Mouse (Mus musculus) liver, postnatal 0 days (tissue): ENCODE measurements around the gene Slc17a6. TPM values are rescaled to one million over a fixed set of nuclear protein-coding genes. Genes with fewer than 3 reads are reported as not detected.
"Not testable (repeated sequence)": the region's sequence is repeated elsewhere in the genome, so short reads cannot be mapped to it uniquely, and the experiment has no call there.

Experiments used
- ATAC-seq: fragments of 200-750 bp; cut with Nextera tagmentation; 2 replicates; pipeline ENCODE4 v1.8.0; 2017; ENCODE audit warnings: mild to moderate bottlenecking, moderate library complexity
- DNase-seq: peaks from one replicate; pipeline ENCODE4 v3.0.0-alpha.2; 2016
- H3K27ac ChIP-seq: fragments of 300-500 bp; sonication (generic); 2 replicates; pipeline ENCODE4 v1.5.1; 2014; ENCODE audit warnings: antibody characterized with exemption, moderate library complexity, mild to moderate bottlenecking, low read depth
- H3K27me3 ChIP-seq: fragments of 300-500 bp; sonication (generic); 2 replicates; pipeline ENCODE4 v1.6.1; 2014; ENCODE audit warnings: low read length, control low read depth, mixed read lengths; ENCODE audit not compliant: insufficient read depth
- H3K36me3 ChIP-seq: fragments of 300-500 bp; sonication (generic); replicated peaks from 2 replicates; pipeline ENCODE4 v1.6.1; 2014; ENCODE audit warnings: mild to moderate bottlenecking, control low read depth, low read length, moderate library complexity, mixed read lengths; ENCODE audit not compliant: insufficient read depth
- H3K4me1 ChIP-seq: fragments of 300-500 bp; sonication (generic); 2 replicates; pipeline ENCODE4 v1.6.1; 2014; ENCODE audit warnings: antibody characterized with exemption, mild to moderate bottlenecking, control low read depth; ENCODE audit not compliant: insufficient read depth
- H3K4me2 ChIP-seq: fragments of 300-500 bp; sonication (generic); 2 replicates; pipeline ENCODE4 v1.6.1; 2014; ENCODE audit warnings: low read depth, mild to moderate bottlenecking, low read length, moderate library complexity, mixed read lengths
- H3K4me3 ChIP-seq: fragments of 300-500 bp; sonication (generic); 2 replicates; pipeline ENCODE4 v1.5.1; 2014; ENCODE audit warnings: low read depth, low read length
- H3K9ac ChIP-seq: fragments of 300-500 bp; sonication (generic); replicated peaks from 2 replicates; pipeline ENCODE4 v1.6.1; 2014; ENCODE audit warnings: mild to moderate bottlenecking, moderate library complexity
- H3K9me3 ChIP-seq: fragments of 300-500 bp; sonication (generic); 2 replicates; pipeline ENCODE4 v1.6.1; 2016; ENCODE audit warnings: mild to moderate bottlenecking, control low read depth, low read length, mixed read lengths
- CTCF ChIP-seq: sonication (generic); IDR thresholded peaks from 2 replicates; pipeline ENCODE4 v1.5.1; 2016; ENCODE audit warnings: antibody characterized with exemption, low read depth
- EP300 ChIP-seq: IDR thresholded peaks from 2 replicates; pipeline ENCODE4 v1.6.1; 2016; ENCODE audit warnings: antibody characterized with exemption, low read depth, mild to moderate bottlenecking
- WGBS: fragments of 180-500 bp; shearing (Covaris S2); extraction: QIAGEN DNeasy Blood & Tissue Kit; methylation state at CpG from one replicate; pipeline ENCODE4 v1.1.7; 2014; ENCODE audit not compliant: insufficient replicate concordance; 5-methylcytosine and 5-hydroxymethylcytosine counted together
- polyA plus RNA-seq: library from polyadenylated mRNA; unstranded; fragments of >200 nt; fragmentation: Nextera tagmentation; extraction: Ambion mirVana; gene quantifications from 2 replicates; pipeline ENCODE4 v1.2.1, GENCODE M21; 2015

The Slc17a6 gene
- polyA plus RNA-seq, 1 experiment from 2014 or later = not detected

DNA sequence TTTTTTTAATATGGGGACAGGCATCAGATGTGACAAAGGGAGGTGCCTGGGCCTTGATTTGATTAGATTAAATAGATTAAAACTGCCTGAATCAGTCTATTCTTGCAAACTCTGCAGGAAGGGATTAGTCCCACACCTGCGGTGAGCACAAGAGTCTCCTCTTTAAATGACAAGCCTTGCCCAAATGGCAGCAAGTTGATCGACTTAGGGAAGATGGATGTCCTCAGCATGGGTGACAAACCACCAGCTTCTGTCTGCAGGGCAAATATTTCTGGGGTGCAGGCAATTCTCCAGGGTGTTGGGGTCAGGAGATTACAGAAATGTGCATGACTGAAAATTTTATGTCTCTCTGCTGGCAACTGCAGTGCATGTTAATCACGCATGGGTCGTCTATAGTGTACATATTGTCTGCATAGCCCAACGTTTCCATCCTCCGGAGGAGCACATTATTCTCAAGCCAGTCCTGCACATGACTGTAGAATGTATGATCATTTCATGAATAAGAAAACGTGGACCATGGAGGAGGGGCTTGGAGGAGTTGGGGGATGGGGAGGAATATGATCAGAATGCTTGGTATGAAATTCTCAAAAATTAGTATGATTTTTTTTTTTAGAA, 11.5 kb downstream of the Slc17a6 start:
- WGBS = 15% methylated on average over 7 of the region's 7 CpGs
- no peaks in the 10 kb centered on the region for H3K4me1 ChIP-seq
- DNase-seq (no peak), ATAC-seq (no peak)
- TF ChIP-seq EP300 (no peak), CTCF (no peak)
- no peaks in the 10 kb centered on the region for H3K36me3 ChIP-seq
- no peak overlapping the region for H3K4me3 ChIP-seq
- no peak overlapping the region for H3K27ac ChIP-seq
- H3K4me2 ChIP-seq = no peak overlapping the region
- H3K9me3 ChIP-seq = no peaks in the 10 kb centered on the region
- no peak overlapping the region for H3K9ac ChIP-seq
- no peaks in the 10 kb centered on the region; the same call in 1 of the 2 replicates for H3K27me3 ChIP-seq

DNA sequence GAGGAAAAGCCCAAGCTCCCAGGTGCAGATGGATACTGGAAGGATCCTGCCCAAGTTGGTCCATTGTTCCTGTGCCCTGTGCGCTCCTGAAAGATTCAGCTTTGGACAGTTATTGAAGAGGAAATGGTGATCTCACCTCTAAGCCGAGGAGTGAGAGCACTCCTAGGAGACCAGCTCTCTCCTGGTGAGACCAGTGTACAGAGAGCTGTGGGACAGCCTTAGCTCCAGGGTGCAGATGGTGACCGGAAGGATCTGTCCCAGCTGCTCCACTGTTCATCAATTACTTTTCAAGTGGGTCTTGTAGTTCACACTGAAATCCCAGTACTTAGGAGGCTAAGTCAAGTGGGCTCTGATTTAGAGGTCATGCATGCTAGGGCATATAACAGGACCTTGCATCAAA, 35.3 kb downstream of the Slc17a6 start:
- DNase-seq = no peak
- Histone ChIP-seq H3K9me3 (no peaks in the 10 kb centered on the region), H3K4me1 (no peaks in the 10 kb centered on the region), H3K27ac (no peak overlapping the region), H3K4me2 (no peak overlapping the region), H3K36me3 (no peaks in the 10 kb centered on the region), H3K4me3 (no peak overlapping the region), H3K27me3 (no peaks in the 10 kb centered on the region), H3K9ac (no peak overlapping the region)
- TF ChIP-seq CTCF (no peak), EP300 (no peak)
- WGBS = 68% methylated on average over 3 of the region's 3 CpGs
- ATAC-seq = no peak

DNA sequence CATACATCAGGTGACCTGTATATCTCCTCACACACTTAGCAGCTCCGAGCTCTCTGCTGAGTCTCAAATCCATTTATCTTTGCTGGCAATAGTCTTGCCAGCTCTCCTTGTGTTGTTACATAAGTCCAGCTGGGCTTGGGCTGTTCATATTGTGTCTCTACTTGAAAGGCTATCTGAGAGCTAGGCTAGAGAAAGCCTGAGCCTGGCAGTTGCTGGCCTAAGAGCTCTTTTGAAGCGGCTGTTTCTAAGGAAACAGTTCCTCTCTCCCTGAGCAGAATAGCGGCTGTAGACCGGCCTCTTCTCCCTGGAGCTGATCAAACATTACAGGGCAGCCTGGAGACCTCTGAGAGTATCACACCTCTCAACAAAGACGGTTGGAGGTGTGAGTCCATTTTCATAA, 40.6 kb downstream of the Slc17a6 start:
- H3K4me2 ChIP-seq = no peak overlapping the region
- no peaks in the 10 kb centered on the region for H3K4me1 ChIP-seq
- 23% methylated on average over 5 of the region's 5 CpGs for WGBS
- no peak for ATAC-seq
- no peaks in the 10 kb centered on the region for H3K36me3 ChIP-seq
- no peak overlapping the region for H3K4me3 ChIP-seq
- H3K9ac ChIP-seq = no peak overlapping the region
- H3K27ac ChIP-seq = no peak overlapping the region
- DNase-seq = no peak
- H3K9me3 ChIP-seq = no peaks in the 10 kb centered on the region
- no peaks in the 10 kb centered on the region for H3K27me3 ChIP-seq
- TF ChIP-seq CTCF (no peak), EP300 (no peak)

DNA sequence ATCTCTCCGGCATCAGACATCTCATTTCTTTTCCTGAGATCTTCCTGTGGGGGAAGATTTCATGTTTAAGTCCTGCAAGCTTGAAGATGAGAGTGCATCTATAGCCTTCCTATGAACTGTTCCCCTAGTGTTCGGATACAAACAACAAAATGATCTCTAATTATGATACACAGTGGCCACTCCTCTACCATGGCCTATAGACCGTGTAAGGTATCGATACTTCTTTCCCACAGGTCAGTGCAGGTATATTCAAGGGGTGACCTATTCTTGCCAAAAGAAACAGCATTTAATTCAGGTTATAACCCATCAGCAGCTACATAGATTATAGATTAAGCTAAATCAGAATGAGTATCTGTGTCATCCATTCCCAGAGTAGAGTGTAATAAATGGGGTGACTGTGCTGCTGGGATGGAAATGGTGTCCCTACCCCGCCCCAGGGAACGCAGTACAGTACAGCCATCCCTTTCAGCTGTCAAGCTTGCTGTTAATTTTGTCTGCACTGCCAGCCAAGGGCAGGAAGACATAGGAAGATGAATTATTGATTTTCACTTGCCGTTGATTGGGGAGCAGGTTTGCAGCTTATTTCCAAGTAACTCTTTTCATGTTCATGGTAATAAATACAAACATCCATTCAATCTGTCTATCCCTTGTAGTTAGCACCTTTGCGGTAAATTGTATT, 71.9 kb downstream of the Slc17a6 start:
- no peak overlapping the region for H3K27ac ChIP-seq
- H3K36me3 ChIP-seq = no peaks in the 10 kb centered on the region
- ATAC-seq = no peak
- WGBS = 75% methylated on average over 8 of the region's 8 CpGs
- no peak overlapping the region for H3K9ac ChIP-seq
- no peak overlapping the region for H3K4me2 ChIP-seq
- H3K9me3 ChIP-seq = no peaks in the 10 kb centered on the region
- no peak overlapping the region for H3K4me3 ChIP-seq
- no peaks in the 10 kb centered on the region for H3K4me1 ChIP-seq
- DNase-seq = no peak
- TF ChIP-seq EP300 (no peak), CTCF (no peak)
- no peaks in the 10 kb centered on the region for H3K27me3 ChIP-seq

DNA sequence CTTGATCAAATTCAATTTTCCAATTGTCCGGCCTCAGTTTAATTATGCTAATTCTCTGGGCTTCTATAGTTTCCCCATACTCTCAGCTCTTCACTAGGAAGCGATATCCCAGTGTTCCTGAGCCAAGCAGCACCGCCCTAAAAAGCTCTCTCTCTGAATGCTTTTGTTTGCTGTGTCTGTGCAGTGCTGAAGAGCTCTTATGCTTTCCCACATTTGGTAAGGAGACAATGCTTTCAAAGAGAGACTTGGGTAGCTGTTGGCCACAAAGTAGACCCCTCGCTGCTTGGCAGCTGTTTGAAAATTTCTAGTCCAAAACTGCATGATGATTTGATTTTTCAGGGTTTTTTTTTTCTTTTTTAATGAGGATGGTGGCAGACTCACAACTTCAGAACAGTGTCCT, 72.6 kb downstream of the Slc17a6 start:
- Histone ChIP-seq H3K4me1 (no peaks in the 10 kb centered on the region), H3K27ac (no peak overlapping the region), H3K9ac (no peak overlapping the region), H3K27me3 (no peaks in the 10 kb centered on the region), H3K4me3 (no peak overlapping the region), H3K9me3 (no peaks in the 10 kb centered on the region), H3K4me2 (no peak overlapping the region), H3K36me3 (no peaks in the 10 kb centered on the region)
- TF ChIP-seq EP300 (no peak), CTCF (no peak)
- ATAC-seq = no peak
- WGBS = 74% methylated on average over 4 of the region's 4 CpGs
- no peak for DNase-seq

DNA sequence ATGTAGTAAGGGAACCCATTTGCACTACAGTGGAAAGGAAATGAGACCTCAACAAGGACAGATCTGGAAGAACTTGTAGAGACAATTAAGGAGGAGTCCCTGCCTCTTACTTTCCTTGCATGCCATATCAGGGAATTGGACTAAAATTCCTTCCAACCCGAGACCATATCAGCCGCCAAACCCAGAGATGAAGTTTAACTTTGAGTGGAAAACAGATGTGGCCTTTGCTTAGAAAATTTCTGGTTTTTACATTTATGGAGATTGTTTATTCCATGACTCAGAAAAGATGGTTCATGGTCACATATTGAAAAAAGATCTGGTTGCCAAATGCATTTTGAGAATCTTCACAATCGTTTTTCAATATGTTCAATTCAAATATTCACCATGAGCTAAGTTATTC, 87.7 kb downstream of the Slc17a6 start:
- H3K36me3 ChIP-seq = no peaks in the 10 kb centered on the region
- H3K27ac ChIP-seq = no peak overlapping the region
- WGBS = 70% methylated on average over 3 of the region's 3 CpGs
- no peak overlapping the region for H3K9ac ChIP-seq
- no peak overlapping the region for H3K4me3 ChIP-seq
- TF ChIP-seq EP300 = no peak
- TF ChIP-seq CTCF = no peak
- no peak overlapping the region for H3K4me2 ChIP-seq
- no peaks in the 10 kb centered on the region for H3K27me3 ChIP-seq
- no peaks in the 10 kb centered on the region for H3K9me3 ChIP-seq
- DNase-seq = no peak
- ATAC-seq = no peak
- no peaks in the 10 kb centered on the region for H3K4me1 ChIP-seq

DNA sequence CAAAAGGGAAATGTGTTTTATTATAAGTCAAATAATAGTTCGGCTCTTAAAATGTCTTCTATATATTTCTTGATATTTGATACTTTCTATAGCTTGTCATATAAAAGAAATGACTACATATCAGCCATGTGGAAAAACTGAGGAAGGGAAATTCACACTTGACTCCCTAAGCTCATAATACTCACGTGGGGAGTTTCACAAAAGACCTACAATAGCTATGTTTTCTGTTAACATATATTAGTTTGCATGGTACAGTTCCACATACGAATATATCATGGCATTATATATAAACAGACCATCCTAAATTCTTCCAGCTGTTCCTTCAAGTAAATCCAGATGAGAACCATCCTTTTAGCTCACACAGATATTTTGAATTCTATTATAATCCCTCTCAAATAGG, 88.5 kb downstream of the Slc17a6 start:
- WGBS = 63% methylated on average over 3 of the region's 3 CpGs

More for the DNA sequence above, 88.5 kb downstream of the Slc17a6 start:
- not testable (repeated sequence) for H3K9me3 ChIP-seq, ATAC-seq, H3K4me3 ChIP-seq, H3K36me3 ChIP-seq, H3K4me1 ChIP-seq, DNase-seq, H3K27me3 ChIP-seq, H3K27ac ChIP-seq, H3K4me2 ChIP-seq, H3K9ac ChIP-seq
